Mouse (Mus musculus): Measurements from ENCODE around the gene Zranb2. TPM values are rescaled to one million over a fixed set of nuclear protein-coding genes. Genes with fewer than 3 reads are reported as not detected.

Gene Zranb2
- total and polyA plus RNA-seq, 3 experiments, result 88.0 to 200 (median 98.4) TPM

GRCm38 (mm10) chr3:157533964-157534785, at the start of gene Zranb2 (continued):
- peak in 1 of 2 experiments; percentile 34; a peak in 1 of 4 replicates for TF ChIP-seq EP300 (IDR thresholded peaks at IDR 0.05; ENCODE audit: low read depth in 1 of 2, low read length in 2 of 2)
- no peak for TF ChIP-seq MYC (IDR thresholded peaks at IDR 0.05; ENCODE audit: low read depth, low read length)
- no peak for TF ChIP-seq CHD1 (IDR thresholded peaks at IDR 0.05; ENCODE audit: low read depth, low read length)
- no peak for TF ChIP-seq ZC3H11A (IDR thresholded peaks at IDR 0.05; ENCODE audit: low read depth, low read length)
- TF ChIP-seq POLR2A (IDR thresholded peaks at IDR 0.05; ENCODE audit: control insufficient read depth in 1 of 2, insufficient read depth in 1 of 2, low read depth in 1 of 2, low read length in 2 of 2, poor library complexity in 1 of 2), result peak; percentile 87 to 92

- no peak overlapping the region for H3K27ac ChIP-seq (ENCODE audit: control insufficient read depth, low read depth, low read length)
- H3K27me3 ChIP-seq (ENCODE audit: control insufficient read depth in 1 of 2, insufficient read depth in 2 of 2, low read length in 2 of 2), result no peaks in the 10 kb centered on the region
- no peaks in the 10 kb centered on the region for H3K36me3 ChIP-seq (ENCODE audit: control insufficient read depth in 1 of 2, insufficient read depth in 2 of 2, low read length in 2 of 2)
- no peak for TF ChIP-seq SMC3 (IDR thresholded peaks at IDR 0.05; ENCODE audit: low read depth, low read length)
- no peak for TF ChIP-seq CHD1 (IDR thresholded peaks at IDR 0.05; ENCODE audit: low read depth, low read length)
- no peak for TF ChIP-seq E2F4 (IDR thresholded peaks at IDR 0.05; ENCODE audit: borderline replicate concordance, low read depth, low read length)
- TF ChIP-seq TBP (IDR thresholded peaks at IDR 0.05; ENCODE audit: low read depth, low read length), result no peak
- TF ChIP-seq TAL1 (IDR thresholded peaks at IDR 0.05; ENCODE audit: low read length), result no peak
- TF ChIP-seq ZMIZ1 (IDR thresholded peaks at IDR 0.05; ENCODE audit: low read depth, low read length), result no peak
- no peak for TF ChIP-seq ZC3H11A (IDR thresholded peaks at IDR 0.05; ENCODE audit: low read depth, low read length)
- no peak for TF ChIP-seq USF1 (IDR thresholded peaks at IDR 0.05; ENCODE audit: low read depth, low read length)
- TF ChIP-seq NRF1 (IDR thresholded peaks at IDR 0.05; ENCODE audit: insufficient read depth, low read depth, low read length, poor library complexity, severe bottlenecking), result no peak
- no peaks in the 10 kb centered on the region for H3K9me3 ChIP-seq (replicated peaks; ENCODE audit: insufficient read depth, low read length)
- no peak for DNase-seq (ENCODE audit: low read depth, low spot score)
- H3K4me3 ChIP-seq (ENCODE audit: control insufficient read depth in 1 of 2, insufficient read depth in 1 of 2, low read depth in 2 of 2, low read length in 2 of 2), result no peak overlapping the region
- no peak overlapping the region for H3K9ac ChIP-seq (ENCODE audit: control insufficient read depth, low read depth, low read length, poor library complexity, severe bottlenecking)
- H3K79me2 ChIP-seq (ENCODE audit: control insufficient read depth, insufficient read depth, low read length, poor library complexity), result no peaks in the 10 kb centered on the region
- no peaks in the 10 kb centered on the region for H3K4me1 ChIP-seq (ENCODE audit: control insufficient read depth in 1 of 2, insufficient read depth in 2 of 2, low read length in 2 of 2)
Measured at GRCm38 (mm10) chr3:157492043-157492442, 41.9 kb upstream of the Zranb2 start.

GRCm38 (mm10) chr3:157502216-157502615, 31.7 kb upstream of the Zranb2 start:
- Histone ChIP-seq H3K27ac (ENCODE audit: control insufficient read depth, low read depth, low read length) (no peak overlapping the region), H3K27me3 (ENCODE audit: control insufficient read depth in 1 of 2, insufficient read depth in 2 of 2, low read length in 2 of 2) (peaks cover 0 to 1% of the 10 kb centered on the region in 2 experiments; a peak in 1 of 4 replicates)

More at GRCm38 (mm10) chr3:157502216-157502615, 31.7 kb upstream of the Zranb2 start:
- DNase-seq (ENCODE audit: low read depth, low spot score), result no peak
- Histone ChIP-seq H3K9ac (ENCODE audit: control insufficient read depth, low read depth, low read length, poor library complexity, severe bottlenecking) (no peak overlapping the region), H3K9me3 (replicated peaks; ENCODE audit: insufficient read depth, low read length) (no peaks in the 10 kb centered on the region), H3K4me1 (ENCODE audit: control insufficient read depth in 1 of 2, insufficient read depth in 2 of 2, low read length in 2 of 2) (no peaks in the 10 kb centered on the region), H3K36me3 (ENCODE audit: control insufficient read depth in 1 of 2, insufficient read depth in 2 of 2, low read length in 2 of 2) (no peaks in the 10 kb centered on the region), H3K4me3 (ENCODE audit: control insufficient read depth in 1 of 2, insufficient read depth in 1 of 2, low read depth in 2 of 2, low read length in 2 of 2) (no peak overlapping the region), H3K79me2 (ENCODE audit: control insufficient read depth, insufficient read depth, low read length, poor library complexity) (no peaks in the 10 kb centered on the region)
- no peak for TF ChIP-seq ZMIZ1 (IDR thresholded peaks at IDR 0.05; ENCODE audit: low read depth, low read length)
- TF ChIP-seq ZC3H11A (IDR thresholded peaks at IDR 0.05; ENCODE audit: low read depth, low read length), result no peak
- TF ChIP-seq MEF2A (IDR thresholded peaks at IDR 0.05; ENCODE audit: extremely low read depth, insufficient replicate concordance, low read depth, low read length, poor library complexity, severe bottlenecking), result no peak
- TF ChIP-seq EP300 (IDR thresholded peaks at IDR 0.05; ENCODE audit: low read depth in 1 of 2, low read length in 2 of 2), result no peak
- TF ChIP-seq SMC3 (IDR thresholded peaks at IDR 0.05; ENCODE audit: low read depth, low read length), result no peak
- TF ChIP-seq MYB (IDR thresholded peaks at IDR 0.05; ENCODE audit: low read depth, low read length), result no peak
- no peak for TF ChIP-seq JUND (IDR thresholded peaks at IDR 0.05; ENCODE audit: low read depth, low read length)
- TF ChIP-seq MXI1 (IDR thresholded peaks at IDR 0.05; ENCODE audit: low read depth, low read length), result no peak
- TF ChIP-seq GABPA (IDR thresholded peaks at IDR 0.05; ENCODE audit: low read depth, low read length), result no peak
